Mouse (Mus musculus) heart, embryonic 14.5 days (tissue): ENCODE data around the gene Pck1. TPM values are rescaled to one million over a fixed set of nuclear protein-coding genes. Genes with fewer than 3 reads are reported as not detected.

Source experiments
- ATAC-seq: fragments of 200-750 bp; cut with Nextera tagmentation; 2 replicates; pipeline ENCODE4 v1.8.0; 2017; ENCODE audit warnings: low read depth, moderate TSS enrichment; ENCODE audit not compliant: insufficient number of reproducible peaks, insufficient read depth, low FRiP score
- H3K27ac ChIP-seq, 2 experiments: fragments of 200-500 bp in 1 of 2; fragments of 300-500 bp in 1 of 2; sonication (generic) in 1 of 2; replicated peaks in 1 of 2; 2 replicates each; pipeline ENCODE4 v1.5.1; 2012 to 2014; ENCODE audit warnings: low read depth in 2 of 2, low read length in 2 of 2, control low read depth in 1 of 2, mild to moderate bottlenecking in 1 of 2, mixed read lengths in 1 of 2; ENCODE audit not compliant: control insufficient read depth in 1 of 2, insufficient read depth in 1 of 2
- H3K27me3 ChIP-seq: fragments of 300-500 bp; sonication (generic); 2 replicates; pipeline ENCODE4 v1.6.1; 2014; ENCODE audit warnings: mild to moderate bottlenecking, low read length, control low read depth; ENCODE audit not compliant: control insufficient read depth, insufficient read depth
- H3K36me3 ChIP-seq: fragments of 300-500 bp; sonication (generic); 2 replicates; pipeline ENCODE4 v1.6.1; 2014; ENCODE audit warnings: mild to moderate bottlenecking, control low read depth, low read length, mixed read lengths; ENCODE audit not compliant: control insufficient read depth, insufficient read depth
- H3K4me1 ChIP-seq, 2 experiments: fragments of 200-500 bp in 1 of 2; fragments of 300-500 bp in 1 of 2; sonication (generic) in 1 of 2; 2 replicates each; pipeline ENCODE4 v1.6.1; 2012 to 2014; ENCODE audit warnings: low read length in 2 of 2, control low read depth in 1 of 2, mixed read lengths in 1 of 2; ENCODE audit not compliant: control insufficient read depth in 2 of 2, insufficient read depth in 2 of 2
- H3K4me2 ChIP-seq: fragments of 300-500 bp; sonication (generic); 2 replicates; pipeline ENCODE4 v1.6.1; 2014; ENCODE audit warnings: mild to moderate bottlenecking, low read length
- H3K4me3 ChIP-seq, 2 experiments: fragments of 200-500 bp in 1 of 2; fragments of 300-500 bp in 1 of 2; sonication (generic) in 1 of 2; 2 replicates each; pipeline ENCODE4 v1.5.1; 2012 to 2014; ENCODE audit warnings: low read length in 2 of 2, mild to moderate bottlenecking in 2 of 2, control low read depth in 1 of 2, low read depth in 1 of 2, moderate library complexity in 1 of 2; ENCODE audit not compliant: control insufficient read depth in 1 of 2, insufficient read depth in 1 of 2
- H3K9ac ChIP-seq: fragments of 300-500 bp; sonication (generic); 2 replicates; pipeline ENCODE4 v1.6.1; 2014; ENCODE audit warnings: mild to moderate bottlenecking, low read length
- H3K9me3 ChIP-seq: fragments of 300-500 bp; sonication (generic); 2 replicates; pipeline ENCODE4 v1.6.1; 2016; ENCODE audit warnings: low read length, control low read depth; ENCODE audit not compliant: control insufficient read depth
- WGBS: fragments of 180-500 bp; shearing (Covaris S2); extraction: QIAGEN DNeasy Blood & Tissue Kit; methylation state at CpG from one replicate; pipeline ENCODE4 v1.1.7; 2014; 5-methylcytosine and 5-hydroxymethylcytosine counted together
- polyA plus RNA-seq: library from polyadenylated mRNA; unstranded; fragments of >200 nt; fragmentation: Nextera tagmentation; extraction: Ambion mirVana; gene quantifications from 2 replicates; pipeline ENCODE4 v1.2.1, GENCODE M21; 2014

The Pck1 gene
- polyA plus RNA-seq, 1 experiment from 2014 or later, result not detected

GRCm38 (mm10) chr2:173207051-173207450, 54.2 kb downstream of the Pck1 start:
- Histone ChIP-seq H3K4me2 (no peak overlapping the region), H3K9ac (no peak overlapping the region), H3K27me3 (no peaks in the 10 kb centered on the region), H3K4me1 (no peaks in the 10 kb centered on the region), H3K4me3 (no peak overlapping the region), H3K9me3 (0 out of 2 replicates have a peak, but pooled peaks cover 3% of the 10 kb centered on the region), H3K36me3 (no peaks in the 10 kb centered on the region), H3K27ac (no peak overlapping the region)
- no peak for ATAC-seq
- WGBS, result 93% methylated on average over 3 of the region's 3 CpGs

Other genes starting within 250 kb of the Pck1 start
- gene Bmp7, start 212.7 kb upstream of the Pck1 start, polyA plus RNA-seq, result 50.5 and 53.7 TPM in 2 replicates
- gene Spo11, start 175.3 kb upstream of the Pck1 start, polyA plus RNA-seq, result 0.32 TPM in 1 of 2 replicates, not detected in the other
- 99.7 and 101 TPM in 2 replicates for gene Rae1, start 152.9 kb upstream of the Pck1 start, polyA plus RNA-seq
- gene Rbm38, start 132.6 kb upstream of the Pck1 start, polyA plus RNA-seq, result 126 and 129 TPM in 2 replicates
- 0.19 and 0.65 TPM in 2 replicates for gene Ctcfl, start 33.5 kb upstream of the Pck1 start, polyA plus RNA-seq
- 1.2 TPM in 1 of 2 replicates, not detected in the other for gene Zbp1, start 65.9 kb downstream of the Pck1 start, polyA plus RNA-seq
- gene Pmepa1, start 123.5 kb downstream of the Pck1 start, polyA plus RNA-seq, result 5.3 and 6.5 TPM in 2 replicates